Mouse (Mus musculus): ENCODE results near the gene Olfr644. TPM values are rescaled to one million over a fixed set of nuclear protein-coding genes. Genes with fewer than 3 reads are reported as not detected.

Olfr644 gene
- not detected for total RNA-seq (2021)
- long read RNA-seq, experiment 1: 0 reads
- long read RNA-seq, experiment 2: 0 reads

DNA sequence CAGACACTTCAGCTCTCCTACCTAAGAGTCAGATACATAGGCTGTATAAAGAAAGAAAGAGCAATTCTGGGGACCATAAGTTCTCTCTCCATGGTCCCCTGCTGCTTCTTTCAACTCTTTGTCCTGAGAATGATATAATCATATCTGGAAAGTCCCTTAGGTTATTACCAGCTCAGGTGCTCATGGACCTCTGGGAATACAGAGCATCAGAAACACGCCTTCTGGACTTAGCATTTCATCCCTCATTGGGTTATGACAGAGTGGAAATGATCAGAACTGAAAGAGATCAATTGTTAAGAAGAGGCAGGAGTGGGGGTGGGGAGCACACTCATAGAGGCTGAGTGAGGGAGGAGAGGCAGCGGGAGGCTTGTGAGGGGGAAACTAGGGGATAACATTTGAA is at the start of gene Olfr644:
TSS of gene Olfr644 (minus strand) at position 101 of the 400 bp plus-strand sequence.
- intact Hi-C loops (cut with DNase I): no loop called here
- H3K27ac ChIP-seq: no peak within 1 kb of the TSS
- H3K4me3 ChIP-seq: no peak within 1 kb of the TSS
- no peak for TF ChIP-seq CTCF (IDR thresholded peaks at IDR 0.05)
- no peak for DNase-seq

DNA sequence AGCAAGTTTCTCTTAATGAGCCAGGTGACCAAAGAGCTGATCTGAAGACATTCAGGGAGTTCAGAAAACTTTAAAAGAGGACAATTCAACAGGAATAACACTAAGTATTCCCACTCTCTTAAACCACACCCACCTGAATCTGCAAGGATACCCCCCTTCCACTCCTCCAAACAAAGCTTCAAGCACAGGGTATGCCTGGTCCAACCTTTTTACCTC is 33.0 kb upstream of the Olfr644 start, which contains the start of gene Olfr646:
TSS of gene Olfr646 (plus strand) at position 117 of the 216 bp plus-strand sequence.
- Histone ChIP-seq H3K27ac (no peak within 1 kb of the TSS), H3K4me3 (no peak within 1 kb of the TSS)
- no peak for DNase-seq
- TF ChIP-seq CTCF (IDR thresholded peaks at IDR 0.05): no peak
- intact Hi-C loops (cut with DNase I): no loop called here

DNA sequence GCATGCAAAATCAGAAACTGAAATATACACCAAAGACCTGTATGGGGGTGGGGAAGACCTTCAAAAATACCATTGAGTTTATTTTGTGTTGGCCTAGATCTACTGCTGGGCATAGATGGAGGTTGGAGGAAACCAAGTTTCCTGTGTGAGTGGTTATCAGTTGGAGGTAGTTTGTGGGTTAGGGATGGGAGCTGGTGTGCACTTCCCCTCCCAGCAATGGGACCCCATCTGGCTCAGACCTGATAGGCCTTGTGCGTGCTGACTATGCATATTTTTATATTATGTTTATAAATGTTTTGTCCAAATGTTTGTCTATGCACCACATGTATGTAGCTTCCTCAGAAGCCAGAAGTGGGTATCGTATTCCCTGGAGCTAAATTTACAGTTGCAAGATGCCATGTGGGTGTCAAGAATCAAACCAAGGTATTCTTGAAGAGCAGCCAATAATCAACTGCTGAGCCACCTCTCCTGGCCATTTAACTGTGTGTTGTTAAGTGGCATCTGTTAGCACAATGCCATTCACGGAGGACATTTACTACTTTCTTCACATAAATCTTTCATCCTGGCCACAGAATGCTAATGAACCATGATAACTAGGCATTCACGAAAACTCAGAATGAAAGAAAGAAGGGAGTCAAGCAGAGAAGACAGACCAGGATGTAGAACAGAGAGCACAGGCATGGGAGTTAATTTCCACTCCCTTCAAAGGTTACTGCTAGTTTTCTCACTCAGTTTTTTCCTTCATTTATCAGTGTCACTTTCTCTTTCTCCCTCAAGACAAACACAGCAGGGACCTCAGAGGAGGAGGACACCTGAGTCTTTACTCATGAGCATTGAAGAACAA is 32.5 kb upstream of the Olfr644 start:
- no peak for DNase-seq
- intact Hi-C loops (cut with DNase I): no loop called here
- no peak overlapping the region for H3K4me3 ChIP-seq
- H3K27ac ChIP-seq: no peak overlapping the region
- TF ChIP-seq CTCF (IDR thresholded peaks at IDR 0.05): no peak

DNA sequence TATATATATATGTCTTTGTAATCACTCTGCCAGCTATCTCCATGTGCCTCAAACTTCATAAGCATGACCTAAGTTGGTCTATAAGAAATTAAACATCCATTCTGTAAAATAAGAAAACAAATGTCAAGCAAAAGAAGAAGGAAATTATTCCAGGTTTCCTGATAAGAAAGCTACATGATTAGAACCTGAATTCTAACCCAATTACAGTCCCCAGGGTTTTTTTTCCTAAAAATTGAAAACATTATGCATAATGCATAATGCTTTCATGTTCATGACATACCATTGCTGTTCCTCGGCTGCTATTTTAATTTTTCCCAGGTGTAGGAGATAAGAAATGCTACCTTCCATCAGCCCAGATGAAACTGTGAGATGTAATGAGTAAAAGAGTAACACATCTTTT is 13.7 kb upstream of the Olfr644 start, which contains the start of gene Olfr645:
TSS of gene Olfr645 (minus strand) at position 101 of the 400 bp plus-strand sequence.
- Histone ChIP-seq H3K27ac (no peak within 1 kb of the TSS), H3K4me3 (no peak within 1 kb of the TSS)
- no peak for DNase-seq
- no peak for TF ChIP-seq CTCF (IDR thresholded peaks at IDR 0.05)
- intact Hi-C loops (cut with DNase I): no loop called here

DNA sequence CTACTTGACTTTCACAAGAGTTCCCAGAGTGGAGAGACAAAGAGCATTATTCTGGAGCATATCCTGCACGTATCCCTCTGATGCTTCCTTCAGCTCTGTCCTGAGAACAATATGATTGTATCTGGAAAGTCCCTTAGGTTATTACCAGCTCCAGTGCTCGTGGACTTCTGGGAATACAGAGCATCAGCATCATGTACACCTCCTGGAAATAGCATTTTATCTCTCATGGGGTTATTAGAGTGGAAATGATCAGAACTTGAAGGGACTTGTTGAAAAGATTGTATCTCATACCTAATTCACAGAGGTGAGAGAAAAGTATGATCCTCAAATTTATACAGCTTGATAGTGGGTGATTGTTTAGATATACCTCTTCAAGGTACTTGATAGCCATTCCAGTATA is 10.3 kb downstream of the Olfr644 start, which contains the start of gene 4930516K23Rik:
TSS of gene 4930516K23Rik (minus strand) at position 101 of the 400 bp plus-strand sequence.
- intact Hi-C loops (cut with DNase I): no loop called here
- Histone ChIP-seq H3K4me3 (no peak within 1 kb of the TSS), H3K27ac (no peak within 1 kb of the TSS)
- no peak for TF ChIP-seq CTCF (IDR thresholded peaks at IDR 0.05)
- DNase-seq: no peak

DNA sequence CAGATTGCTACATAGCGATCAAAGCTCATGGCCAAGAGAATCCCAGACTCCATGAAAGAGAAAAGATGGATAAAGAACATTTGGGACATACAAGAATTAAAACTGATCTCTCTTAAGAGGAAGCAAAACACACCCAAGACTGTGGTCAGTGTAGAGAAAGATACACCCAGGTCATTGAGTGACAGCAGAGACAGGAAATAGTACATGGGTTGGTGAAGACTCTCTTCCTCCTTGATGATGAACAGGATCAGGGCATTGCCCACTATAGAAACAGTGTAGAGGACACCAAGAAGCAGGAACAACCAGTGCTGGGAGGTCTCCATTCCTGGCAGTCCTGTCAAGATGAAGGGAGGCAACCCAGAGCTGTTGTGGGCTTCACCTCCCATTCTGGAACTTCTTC is 12.5 kb downstream of the Olfr644 start:
- no peak for TF ChIP-seq CTCF (IDR thresholded peaks at IDR 0.05)
- no peak for DNase-seq
- no peak overlapping the region for H3K27ac ChIP-seq
- no peak overlapping the region for H3K4me3 ChIP-seq
- intact Hi-C loops (cut with DNase I): no loop called here

DNA sequence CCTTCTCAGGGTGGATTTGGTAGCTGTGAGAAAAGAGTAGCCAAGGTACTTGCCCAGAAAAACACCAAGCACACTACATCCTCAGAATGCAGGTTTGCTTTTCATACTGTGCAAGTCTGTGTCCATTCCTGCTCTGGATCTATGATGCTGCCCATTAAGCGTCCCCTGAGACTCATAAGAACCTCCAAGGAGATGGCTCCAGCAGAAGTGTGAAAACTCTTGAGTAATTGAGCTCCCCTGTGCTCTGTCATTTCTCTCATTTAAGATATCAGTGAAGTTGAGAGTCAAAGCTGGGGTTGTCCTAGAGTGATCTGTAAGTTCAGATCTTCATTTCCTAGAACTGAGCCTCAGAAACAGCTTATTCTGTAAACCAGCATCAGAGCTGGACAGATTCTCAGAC is 19.1 kb downstream of the Olfr644 start, which contains the start of gene Olfr642:
TSS of gene Olfr642 (minus strand) at position 101 of the 400 bp plus-strand sequence.
- intact Hi-C loops (cut with DNase I): no loop called here
- no peak within 1 kb of the TSS for H3K4me3 ChIP-seq
- DNase-seq: no peak
- no peak within 1 kb of the TSS for H3K27ac ChIP-seq
- TF ChIP-seq CTCF (IDR thresholded peaks at IDR 0.05): no peak

DNA sequence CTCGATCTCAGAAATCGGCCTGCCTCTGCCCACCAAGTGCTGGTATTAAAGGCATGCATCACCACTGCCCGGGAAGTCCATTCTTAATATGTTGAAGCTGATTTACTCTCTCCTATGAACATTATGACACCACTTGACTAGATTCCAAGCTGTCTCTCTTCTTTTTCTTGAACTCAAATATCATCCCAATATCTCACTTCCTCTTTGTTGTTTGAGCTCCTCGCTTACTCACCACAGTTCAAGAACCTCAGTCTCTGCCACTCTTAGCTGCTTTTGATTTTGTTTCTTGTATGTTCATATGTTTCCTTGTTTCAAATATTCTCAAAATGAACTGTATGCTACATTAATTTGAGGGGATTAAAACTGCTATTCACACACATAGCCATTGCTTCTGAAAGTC is 20.9 kb downstream of the Olfr644 start:
- Histone ChIP-seq H3K27ac (no peak overlapping the region), H3K4me3 (no peak overlapping the region)
- TF ChIP-seq CTCF (IDR thresholded peaks at IDR 0.05): no peak
- intact Hi-C loops (cut with DNase I): no loop called here
- DNase-seq: no peak

DNA sequence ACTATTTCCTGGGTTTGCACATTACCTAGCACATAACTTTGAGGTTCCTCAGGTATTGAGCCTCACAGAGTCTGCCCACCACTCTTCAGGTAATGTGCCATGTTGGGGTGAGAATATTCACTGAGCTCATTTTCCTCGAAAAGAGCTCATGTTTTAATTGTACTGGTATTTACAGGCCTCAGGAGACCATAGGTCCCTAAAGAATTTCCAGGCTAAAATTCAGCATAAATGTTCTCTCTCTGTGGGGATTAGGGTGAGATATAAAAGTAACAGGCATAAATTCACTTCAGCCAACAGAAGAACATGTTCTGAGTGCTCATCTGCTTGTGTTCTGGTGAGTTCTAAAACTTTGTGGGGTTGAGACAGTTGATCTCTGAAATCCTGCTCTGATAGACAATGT is 36.5 kb downstream of the Olfr644 start, which contains the start of gene Olfr641:
TSS of gene Olfr641 (plus strand) at position 301 of the 400 bp plus-strand sequence.
- intact Hi-C loops (cut with DNase I): no loop called here
- Histone ChIP-seq H3K27ac (no peak within 1 kb of the TSS), H3K4me3 (no peak within 1 kb of the TSS)
- TF ChIP-seq CTCF (IDR thresholded peaks at IDR 0.05): no peak
- DNase-seq: no peak

DNA sequence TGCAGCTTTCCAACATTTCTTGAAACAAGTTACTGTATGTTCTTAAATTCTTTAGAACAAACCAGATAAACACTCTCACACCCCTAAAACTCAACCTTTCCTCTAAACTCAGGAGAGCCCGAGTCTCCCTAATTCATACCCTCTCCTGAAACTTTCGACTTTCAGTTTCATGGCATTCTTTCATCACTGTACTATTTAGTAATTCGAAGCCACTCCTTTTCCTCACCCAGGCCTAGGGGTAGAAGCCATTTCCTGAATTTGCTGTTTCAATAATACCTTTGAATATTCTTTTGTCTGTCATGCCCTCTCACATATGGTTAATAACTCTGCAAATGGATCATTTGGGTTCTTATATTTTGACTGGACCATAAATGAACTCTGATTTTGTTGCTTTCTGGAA is 44.7 kb downstream of the Olfr644 start:
- TF ChIP-seq CTCF (IDR thresholded peaks at IDR 0.05): no peak
- DNase-seq: no peak
- intact Hi-C loops (cut with DNase I): no loop called here
- Histone ChIP-seq H3K27ac (no peak overlapping the region), H3K4me3 (no peak overlapping the region)

DNA sequence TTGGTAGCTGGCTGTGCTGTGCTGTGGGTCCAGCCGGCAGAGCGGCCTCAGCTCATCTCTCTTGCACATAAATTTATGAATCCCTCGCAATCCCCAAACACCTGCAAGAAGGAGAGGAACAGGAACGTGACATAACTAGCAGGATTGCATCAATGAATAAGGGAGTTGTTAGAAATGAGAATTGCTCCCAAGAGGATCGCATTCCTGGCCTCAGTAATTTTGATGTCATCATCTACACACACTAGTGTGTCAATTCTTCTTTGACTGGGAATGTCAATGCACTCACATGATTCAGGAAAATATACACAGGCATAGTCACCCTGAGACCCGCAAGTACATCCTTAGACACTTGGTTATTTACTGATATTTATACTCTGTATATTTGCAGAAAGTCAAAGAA is 46.2 kb downstream of the Olfr644 start, which contains the start of gene Olfr640:
TSS of gene Olfr640 (minus strand) at position 101 of the 400 bp plus-strand sequence.
- no peak for DNase-seq
- TF ChIP-seq CTCF (IDR thresholded peaks at IDR 0.05): no peak
- intact Hi-C loops (cut with DNase I): no loop called here
- Histone ChIP-seq H3K27ac (no peak within 1 kb of the TSS), H3K4me3 (no peak within 1 kb of the TSS)

DNA sequence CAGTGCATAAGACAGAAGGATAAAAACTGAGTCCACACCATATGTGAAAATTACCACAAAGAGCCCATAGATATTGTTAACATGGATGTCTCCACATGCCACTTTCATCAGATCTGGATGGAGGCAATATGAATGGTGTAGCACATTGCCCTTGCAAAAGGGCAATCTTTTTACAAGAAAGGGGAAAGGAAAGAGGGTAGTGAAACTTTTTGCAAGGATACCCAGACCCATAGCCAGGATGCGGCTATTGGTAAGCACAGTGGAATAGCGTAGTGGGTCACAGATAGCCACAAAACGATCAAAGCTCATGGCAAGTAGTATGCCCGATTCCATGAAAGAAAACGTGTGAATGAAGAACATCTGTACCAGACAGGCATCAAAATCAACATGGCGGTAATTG is 50.0 kb downstream of the Olfr644 start:
- Histone ChIP-seq H3K27ac (no peak overlapping the region), H3K4me3 (no peak overlapping the region)
- intact Hi-C loops (cut with DNase I): no loop called here
- DNase-seq: no peak
- no peak for TF ChIP-seq CTCF (IDR thresholded peaks at IDR 0.05)

DNA sequence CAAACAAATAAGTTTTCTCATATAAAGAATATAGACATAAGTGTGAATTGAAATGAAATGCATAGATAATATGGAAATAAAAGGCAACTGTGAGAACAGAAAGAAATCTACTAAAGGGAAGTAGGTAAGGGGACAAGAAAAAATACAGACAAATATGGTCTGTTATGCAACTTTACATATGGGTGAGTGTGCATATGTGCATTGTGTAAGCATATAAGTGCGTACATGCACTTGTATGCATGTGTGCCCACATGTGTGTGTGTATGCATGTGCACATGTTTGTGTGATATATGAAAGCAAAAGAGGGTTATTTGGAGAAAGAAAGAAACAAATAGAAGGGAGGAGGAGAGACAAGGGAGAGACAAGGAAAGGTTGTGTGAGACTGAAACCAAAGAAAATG is 52.7 kb downstream of the Olfr644 start:
- no peak for TF ChIP-seq CTCF (IDR thresholded peaks at IDR 0.05)
- H3K27ac ChIP-seq: no peak overlapping the region
- no peak for DNase-seq
- no peak overlapping the region for H3K4me3 ChIP-seq
- intact Hi-C loops (cut with DNase I): no loop called here

DNA sequence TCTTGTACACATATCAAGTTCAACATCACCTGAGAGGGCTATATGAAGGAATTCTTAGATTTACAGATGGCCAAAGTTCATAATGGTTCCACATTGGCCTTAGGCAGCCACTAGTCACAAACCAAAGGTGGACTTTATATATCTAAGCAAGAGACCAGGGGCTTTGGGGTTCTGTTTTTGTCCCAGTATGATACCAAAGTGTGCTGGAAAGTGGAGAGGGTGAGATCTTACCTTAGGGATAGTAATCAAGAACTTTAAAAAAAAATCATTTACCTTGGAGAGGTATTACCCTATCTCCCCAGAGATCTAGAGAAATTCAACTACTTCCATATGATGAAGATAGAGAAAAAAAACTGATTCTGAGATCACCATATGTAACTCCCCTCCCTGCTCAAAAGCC is 54.5 kb downstream of the Olfr644 start, which contains the start of gene Olfr639:
TSS of gene Olfr639 (minus strand) at position 101 of the 400 bp plus-strand sequence.
- intact Hi-C loops (cut with DNase I): no loop called here
- no peak within 1 kb of the TSS for H3K27ac ChIP-seq
- TF ChIP-seq CTCF (IDR thresholded peaks at IDR 0.05): no peak
- no peak within 1 kb of the TSS for H3K4me3 ChIP-seq
- no peak for DNase-seq

Other genes with a start within 250 kb of the Olfr644 start
- gene Hbb-bs, start 243.8 kb downstream of the Olfr644 start, total RNA-seq (2021): 100 to 1,000 TPM; 210 to 301 TPM
- gene Hbb-bh2, start 231.3 kb downstream of the Olfr644 start, total RNA-seq (2021): not detected
- not detected for gene Hbb-bh1, start 228.7 kb downstream of the Olfr644 start, total RNA-seq (2021)
- gene Hbb-y, start 218.7 kb downstream of the Olfr644 start, total RNA-seq (2021): not detected
- not detected for gene Olfr66, start 185.6 kb downstream of the Olfr644 start, total RNA-seq (2021)
- not detected for gene Olfr64, start 177.4 kb downstream of the Olfr644 start, total RNA-seq (2021)
- not detected for gene Olfr65, start 168.4 kb downstream of the Olfr644 start, total RNA-seq (2021)
- gene Olfr631, start 143.0 kb downstream of the Olfr644 start, total RNA-seq (2021): not detected
- not detected for gene Olfr632, start 137.5 kb downstream of the Olfr644 start, total RNA-seq (2021)
- not detected for gene Olfr633, start 127.4 kb downstream of the Olfr644 start, total RNA-seq (2021)
- not detected for gene Olfr635, start 100.7 kb downstream of the Olfr644 start, total RNA-seq (2021)
- gene Olfr638, start 73.1 kb downstream of the Olfr644 start, total RNA-seq (2021): not detected
- gene Olfr639, start 54.6 kb downstream of the Olfr644 start, total RNA-seq (2021): under 1 TPM in 1 of 2 experiments, not detected in 1; 0.03 TPM
- not detected for gene Olfr640, start 46.3 kb downstream of the Olfr644 start, total RNA-seq (2021)
- gene Olfr641, start 36.4 kb downstream of the Olfr644 start, total RNA-seq (2021): not detected
- gene Olfr642, start 19.2 kb downstream of the Olfr644 start, total RNA-seq (2021): not detected
- gene 4930516K23Rik, start 10.4 kb downstream of the Olfr644 start, total RNA-seq (2021): not detected
- not detected for gene Olfr645, start 13.6 kb upstream of the Olfr644 start, total RNA-seq (2021)
- not detected for gene Olfr646, start 33.0 kb upstream of the Olfr644 start, total RNA-seq (2021)
- gene Ubqln5, start 58.0 kb upstream of the Olfr644 start, total RNA-seq (2021): not detected
- gene Olfr643, start 65.5 kb upstream of the Olfr644 start, total RNA-seq (2021): not detected
- gene Ubqln3, start 71.4 kb upstream of the Olfr644 start, total RNA-seq (2021): not detected
- gene Ubqlnl, start 78.7 kb upstream of the Olfr644 start, total RNA-seq (2021): not detected
- gene Olfm5, start 93.0 kb upstream of the Olfr644 start, total RNA-seq (2021): not detected
- gene Olfr648, start 111.5 kb upstream of the Olfr644 start, total RNA-seq (2021): not detected
- gene Olfr649, start 124.1 kb upstream of the Olfr644 start, total RNA-seq (2021): not detected
- gene Trim6, start 146.9 kb upstream of the Olfr644 start, total RNA-seq (2021): under 1 TPM in 1 of 2 experiments, not detected in 1; 0.25 TPM
- 1 to 10 TPM; 1.0 to 1.3 TPM for gene Trim34a, start 172.6 kb upstream of the Olfr644 start, total RNA-seq (2021)
- gene Trim5, start 216.2 kb upstream of the Olfr644 start, total RNA-seq (2021): under 1 TPM; 0.66 to 0.75 TPM
- 1 to 10 TPM; 2.2 to 3.4 TPM for gene Trim12a, start 243.6 kb upstream of the Olfr644 start, total RNA-seq (2021)